Mouse (Mus musculus): ENCODE measurements at regions not wholly inside any gene's neighbourhood (a gene's known extent, or its start where the extent isn't known, plus 50 kb on each side); places are given as distances from the start of the nearest gene placed in this dataset.

DNA sequence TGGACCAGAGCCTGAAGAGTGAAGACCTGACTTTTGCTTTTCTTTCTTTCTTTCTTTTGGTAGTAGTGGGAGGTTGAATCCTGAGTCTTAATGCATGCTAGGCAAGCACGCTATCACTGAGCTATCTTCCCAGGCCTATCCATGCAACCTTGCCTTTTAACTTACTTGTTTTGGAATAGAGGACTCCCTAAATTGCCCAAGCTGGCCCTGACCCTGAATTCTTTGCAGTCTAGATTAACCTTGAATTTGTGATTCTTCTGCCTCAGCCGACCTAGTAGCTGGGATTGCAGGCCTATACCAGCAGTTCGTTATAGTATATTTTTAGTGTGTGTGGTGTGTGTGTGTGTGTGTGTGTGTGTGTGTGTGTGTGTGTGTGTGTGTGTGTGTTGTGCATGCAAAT is 183.1 kb downstream of the Gm12728 start:
- no peak for DNase-seq

DNA sequence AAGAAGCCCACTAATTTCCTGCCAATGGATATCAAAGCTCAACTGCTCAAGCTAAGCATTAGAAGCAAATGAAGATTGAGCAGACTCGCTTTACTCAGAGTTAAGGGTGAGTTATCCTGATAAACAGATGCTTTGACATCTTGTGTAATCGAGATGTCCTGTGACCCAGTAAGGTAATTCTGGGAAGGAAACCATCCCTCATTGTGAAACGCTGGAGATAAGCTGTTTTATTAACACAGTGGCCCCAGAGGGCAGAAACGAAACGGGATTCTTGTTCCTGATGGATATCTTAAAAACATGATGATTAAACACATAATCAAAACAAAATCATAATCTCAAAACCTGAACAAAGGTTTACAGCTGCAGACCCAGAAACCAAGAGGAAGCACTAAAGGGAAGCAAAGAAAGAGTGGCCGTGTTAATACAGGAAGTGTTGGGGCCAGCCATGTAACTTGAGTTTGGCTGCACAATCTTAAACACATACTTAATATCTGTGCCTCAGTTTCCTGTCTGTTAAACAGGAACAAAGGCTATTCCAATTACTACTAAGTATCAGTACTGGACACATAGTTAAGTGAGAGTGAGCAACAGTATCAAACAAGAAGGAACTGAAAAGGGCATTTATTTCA is 184.2 kb downstream of the Gm12728 start:
- DNase-seq, result no peak

DNA sequence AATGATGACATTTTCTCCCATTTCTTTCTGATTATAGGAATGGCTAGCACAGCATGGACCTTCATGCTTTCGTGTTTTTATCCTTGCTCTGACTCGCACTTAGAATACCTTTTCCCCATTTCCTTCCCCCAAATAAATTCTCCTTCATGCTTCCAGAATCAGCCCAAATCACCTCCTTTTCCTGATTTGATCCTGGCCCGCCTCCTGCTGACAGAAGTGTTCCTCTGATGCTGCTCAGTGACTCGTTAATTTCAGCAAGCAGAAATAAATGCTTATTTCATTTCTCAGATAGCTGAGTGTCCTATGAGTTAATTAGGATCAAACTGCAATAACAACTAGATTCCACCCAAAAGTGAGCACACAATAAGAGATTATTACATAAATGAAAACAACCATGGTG is 185.3 kb downstream of the Gm12728 start:
- no peak for DNase-seq

DNA sequence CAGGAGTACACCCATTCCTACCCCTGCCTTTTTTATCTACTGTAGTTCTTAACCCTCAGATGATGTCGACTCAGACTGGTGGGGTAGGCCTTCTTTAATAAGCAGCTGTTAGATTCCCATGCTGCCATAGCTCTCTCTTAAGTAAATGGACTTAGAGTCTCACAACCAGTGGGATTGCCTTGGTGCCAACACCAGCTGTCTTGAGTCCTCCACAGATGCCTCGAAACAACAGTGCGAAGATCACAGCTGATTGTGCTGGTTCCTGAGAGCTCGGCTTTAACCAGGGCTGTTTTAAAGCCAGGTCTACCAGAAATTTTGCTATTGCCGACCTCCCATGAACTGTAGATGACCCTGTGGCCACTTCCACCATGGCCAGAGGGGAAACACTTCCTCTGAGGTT is 189.4 kb downstream of the Gm12728 start:
- no peak for DNase-seq

DNA sequence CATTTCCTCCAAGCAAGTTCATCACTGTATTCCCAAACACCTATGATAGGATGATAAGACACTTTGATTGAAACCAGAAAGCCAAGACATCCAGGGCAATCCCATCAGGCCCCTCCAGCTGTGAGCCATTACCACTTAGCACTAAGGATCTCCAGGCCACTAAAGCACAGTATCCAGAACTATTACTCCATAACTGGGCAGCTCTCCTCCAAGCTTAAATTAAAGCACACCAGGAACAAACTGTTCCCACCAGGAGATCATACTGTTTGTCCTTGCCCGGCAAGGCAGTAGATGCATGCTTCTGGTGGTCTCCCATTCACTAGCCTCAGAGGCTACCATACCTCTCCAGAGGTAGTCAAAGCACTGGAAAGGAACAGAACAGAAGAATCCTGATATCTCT is 193.3 kb downstream of the Gm12728 start:
- DNase-seq, result no peak

DNA sequence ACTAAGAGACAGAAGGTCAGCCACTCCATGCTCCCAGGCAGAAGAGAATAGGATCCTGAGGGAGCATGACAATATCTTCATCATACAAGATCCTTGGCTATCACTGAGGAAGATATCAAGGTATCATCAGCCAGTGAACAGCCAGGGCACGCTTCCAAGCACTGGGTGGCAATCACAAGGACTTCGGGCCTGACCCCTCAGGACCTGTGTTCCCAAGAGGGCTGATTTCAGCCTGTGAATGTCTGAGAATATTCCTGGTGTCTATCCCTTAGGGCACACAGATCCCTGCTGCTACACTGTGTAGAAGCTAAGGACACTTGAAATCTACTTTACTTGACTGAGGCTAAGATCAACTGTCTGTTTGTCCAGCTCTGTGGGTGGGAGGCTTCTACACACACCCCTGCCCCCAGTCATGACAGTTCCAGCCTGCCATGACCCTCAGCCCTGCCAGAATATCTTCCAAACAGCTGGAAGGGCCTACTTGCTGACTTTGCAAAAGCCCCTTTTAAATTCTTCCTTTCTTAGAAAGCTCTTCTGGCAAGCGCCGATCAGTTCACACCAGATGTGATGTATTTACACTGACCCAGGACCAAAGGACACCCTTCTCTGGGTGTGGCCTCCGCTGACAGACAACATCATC is 198.4 kb downstream of the Gm12728 start:
- no peak for DNase-seq

DNA sequence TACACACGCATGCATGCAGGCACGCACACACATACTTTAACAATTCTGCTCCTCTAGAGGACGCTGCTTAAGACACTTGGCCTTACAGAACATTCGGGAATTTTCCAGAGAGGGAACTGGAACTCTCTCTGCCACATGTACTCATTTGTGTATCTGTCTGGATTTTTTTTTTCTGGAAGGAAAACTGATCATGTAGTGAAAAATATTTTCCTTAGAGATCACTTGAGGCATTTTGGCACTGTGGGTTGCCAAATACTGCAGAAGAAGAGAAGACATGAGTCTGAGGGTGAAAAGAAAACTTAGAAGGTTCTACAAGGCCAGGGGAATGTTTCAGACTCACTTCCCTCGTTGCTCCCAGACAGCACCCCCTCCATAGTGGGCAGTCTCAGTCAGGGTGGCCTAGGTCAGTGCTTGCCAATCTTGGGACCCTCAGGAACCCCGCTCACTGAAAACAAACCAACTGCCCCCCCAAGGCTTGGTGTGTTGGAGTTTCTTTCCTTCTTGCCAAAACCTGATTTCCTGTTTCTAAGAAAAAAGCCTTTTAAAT is 203.0 kb downstream of the Gm12728 start:
- no peak for DNase-seq

DNA sequence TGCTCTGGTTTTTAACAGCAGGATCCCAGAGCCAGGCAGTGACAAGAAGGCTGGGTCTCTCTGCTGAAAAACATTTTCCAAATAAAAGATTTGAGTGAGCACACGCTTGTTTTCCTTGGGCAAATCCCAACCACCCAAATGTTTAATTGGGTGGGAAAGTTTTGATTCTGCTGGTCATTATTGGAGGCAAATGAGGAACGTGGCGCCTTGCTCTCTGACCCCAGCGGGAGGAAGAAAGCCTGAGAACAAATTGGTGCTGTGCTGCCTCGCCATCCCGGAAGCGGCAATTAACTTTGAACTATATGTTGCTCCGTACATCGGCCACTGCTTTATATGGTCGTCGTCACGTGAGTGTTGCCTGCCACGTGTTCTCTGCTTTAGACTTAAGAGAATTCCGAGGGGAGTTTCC is 204.7 kb downstream of the Gm12728 start:
- no peak for DNase-seq

DNA sequence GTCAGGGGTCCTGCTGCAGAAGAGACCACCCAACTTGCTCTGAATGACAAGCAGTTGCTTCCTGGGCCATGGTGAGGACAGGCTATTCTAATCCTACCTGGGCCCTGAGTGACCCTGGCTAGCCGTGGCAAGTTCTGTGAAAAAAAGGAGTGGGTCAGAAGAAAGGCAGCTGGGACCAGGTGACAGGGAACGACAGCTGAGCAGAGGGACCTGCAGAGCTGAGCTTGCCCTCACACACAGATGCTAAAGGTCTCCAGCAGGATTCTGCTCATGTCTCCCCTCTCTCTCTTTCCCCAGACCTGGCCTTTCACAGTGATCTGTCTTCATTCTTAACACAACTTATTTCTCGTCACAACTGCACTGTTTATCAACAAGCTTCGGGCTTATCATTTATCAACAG is 206.4 kb downstream of the Gm12728 start:
- no peak for DNase-seq

DNA sequence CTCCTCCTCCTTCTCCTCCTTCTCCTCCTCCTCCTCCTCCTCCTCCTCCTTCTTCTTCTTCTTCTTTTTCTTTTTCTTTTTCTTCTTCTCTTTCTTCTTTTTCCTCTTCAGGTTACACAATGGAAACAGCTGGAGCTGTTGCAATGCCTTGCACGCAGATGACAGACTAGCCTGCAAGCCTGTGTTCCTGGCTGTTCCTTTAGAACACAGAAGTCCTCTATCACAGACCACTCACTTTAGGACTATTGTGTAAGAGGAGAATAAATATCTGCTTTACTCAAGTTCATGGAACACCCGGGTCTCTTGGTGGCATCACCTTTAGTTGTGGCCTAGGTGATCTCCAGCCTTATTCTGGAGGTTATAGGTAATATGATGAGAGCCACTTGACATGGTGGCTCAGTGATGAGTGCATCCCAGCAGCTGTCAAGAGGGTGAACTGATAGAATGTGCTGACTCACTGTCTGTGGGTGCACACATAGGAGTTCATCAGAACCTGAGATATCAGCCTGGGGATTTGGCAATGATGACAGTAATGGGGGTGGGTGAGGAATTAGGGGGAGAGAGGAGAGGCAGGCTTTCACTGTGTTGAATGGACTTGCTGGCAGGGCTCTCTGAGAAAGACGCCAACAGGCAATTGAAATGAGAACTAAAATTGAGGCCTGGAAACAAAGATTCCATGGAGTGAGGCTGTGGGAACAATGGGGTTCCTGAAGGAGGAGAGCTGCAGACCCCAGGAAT is 207.4 kb downstream of the Gm12728 start:
- DNase-seq, result peak; percentile 17

DNA sequence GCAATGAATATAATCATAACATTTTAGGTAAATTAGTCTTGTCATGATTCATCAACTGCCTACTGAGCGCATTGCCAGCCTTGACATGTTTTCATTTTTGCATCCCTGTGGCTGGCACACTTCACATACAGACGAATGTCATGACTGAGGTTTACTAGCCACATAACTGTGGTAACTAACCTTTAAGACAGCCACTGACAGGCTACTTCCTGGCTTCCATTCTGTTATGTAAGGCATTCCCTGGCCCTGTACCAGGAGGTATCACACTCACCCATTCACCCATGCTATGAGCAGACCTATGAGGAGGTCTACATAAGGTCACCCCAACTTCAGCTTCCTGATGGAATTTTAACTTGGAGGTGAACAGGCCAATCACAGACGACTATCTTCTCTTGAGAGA is 212.8 kb downstream of the Gm12728 start:
- DNase-seq, result no peak

DNA sequence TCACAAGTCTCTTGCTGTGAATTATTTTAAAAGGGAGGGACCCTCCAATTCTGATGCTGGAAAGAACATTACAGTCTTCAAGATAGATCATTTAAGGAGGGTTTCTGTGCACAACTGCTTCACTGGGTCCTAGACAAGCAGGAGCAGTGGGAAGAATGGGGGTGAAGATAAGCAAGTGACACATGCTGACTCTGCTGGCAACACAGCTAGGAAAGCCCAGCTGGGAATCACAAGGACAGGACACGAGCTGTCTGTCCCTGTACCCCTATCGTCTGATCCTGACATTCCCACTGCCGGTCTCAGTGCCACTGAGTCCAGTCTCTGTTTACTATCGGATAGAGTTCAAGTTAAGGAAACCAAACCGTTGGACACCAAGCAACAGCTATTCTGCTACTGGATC is 216.3 kb downstream of the Gm12728 start:
- DNase-seq, result no peak

DNA sequence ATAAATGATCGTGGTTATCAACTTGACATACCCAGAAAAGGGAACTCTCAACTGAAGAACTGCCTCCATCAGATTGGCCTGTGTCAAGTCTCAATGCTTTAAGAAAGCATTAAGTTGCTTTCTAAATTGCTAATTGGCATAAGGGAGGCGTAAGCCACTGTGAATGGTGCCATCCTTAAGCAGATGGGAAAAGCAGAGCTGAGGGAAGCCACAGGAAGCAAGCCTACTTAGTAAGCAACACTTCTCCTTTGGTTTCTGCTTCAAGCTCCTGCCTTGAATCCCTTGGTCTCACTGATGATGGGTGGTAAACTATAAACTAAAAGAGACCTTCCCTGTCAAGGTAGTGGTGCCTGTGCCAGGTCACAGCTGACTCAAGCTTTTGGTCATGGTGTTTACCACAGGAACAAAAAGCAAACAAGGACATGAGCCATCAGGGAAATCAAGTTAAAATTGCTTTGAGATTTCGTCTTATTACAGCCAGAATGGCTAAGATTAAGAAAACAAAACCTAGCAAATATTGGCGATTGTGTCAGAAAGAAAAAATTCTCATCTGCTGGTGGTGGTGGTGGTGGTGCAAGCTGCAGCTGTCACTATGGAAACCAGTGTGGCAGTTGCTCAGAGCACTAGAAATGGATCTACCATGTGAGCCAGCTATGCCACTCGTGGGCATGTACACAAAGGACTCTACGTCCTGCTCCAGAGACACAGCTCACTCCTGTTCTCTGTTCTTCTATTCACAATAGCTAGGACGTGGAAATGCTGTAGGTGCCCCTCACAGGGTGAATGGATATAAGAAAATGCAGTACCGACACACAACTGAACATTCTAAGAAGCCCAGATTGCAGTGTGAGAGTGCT is 217.9 kb downstream of the Gm12728 start:
- DNase-seq, result peak; percentile 21

DNA sequence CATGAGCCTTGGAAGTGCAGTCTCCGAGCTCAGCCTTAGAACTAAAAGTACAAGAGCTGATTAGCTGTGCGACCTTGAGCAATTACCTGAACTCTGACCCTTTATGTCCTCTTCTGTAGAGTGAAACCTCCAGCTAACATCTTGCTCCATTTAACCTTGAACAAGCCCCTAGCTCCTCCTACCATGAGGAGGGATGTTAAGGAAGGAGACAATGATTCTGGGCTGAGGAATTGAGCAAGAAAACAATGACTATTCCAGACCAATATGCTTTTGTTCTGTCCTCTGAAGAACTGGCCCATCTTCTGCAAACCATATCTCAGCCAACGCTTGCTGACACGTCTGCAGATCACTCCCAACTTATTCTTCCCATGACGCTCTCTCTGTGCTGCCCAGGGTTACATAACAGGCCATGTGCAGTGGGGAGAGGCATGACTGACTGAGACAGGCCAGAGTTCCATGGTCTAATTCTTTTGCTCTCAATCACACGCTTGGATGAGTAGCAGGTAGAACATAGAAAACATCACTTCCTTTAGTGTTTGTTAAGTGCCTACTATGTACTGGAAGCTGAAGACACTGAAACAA is 227.5 kb downstream of the Gm12728 start:
- DNase-seq, result no peak

DNA sequence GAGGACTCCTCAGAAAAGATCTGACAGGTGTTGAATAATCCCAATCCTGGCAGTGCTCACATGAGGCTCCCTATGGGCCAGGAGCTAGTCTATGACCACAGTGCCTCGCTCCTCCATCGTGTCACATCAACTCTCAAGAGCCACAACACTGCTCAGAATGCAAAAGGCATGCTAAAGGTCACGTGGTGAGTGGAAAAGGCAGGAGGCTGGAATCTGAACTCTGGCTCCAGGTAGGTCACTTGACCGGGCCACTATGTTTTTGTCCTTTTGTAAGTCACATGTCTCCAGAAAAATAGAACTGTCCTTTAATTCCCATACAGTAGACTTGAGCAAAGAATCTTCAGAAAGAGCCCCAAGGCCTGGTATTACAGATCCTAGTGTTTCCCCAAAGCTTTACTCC is 229.3 kb downstream of the Gm12728 start:
- DNase-seq, result no peak

DNA sequence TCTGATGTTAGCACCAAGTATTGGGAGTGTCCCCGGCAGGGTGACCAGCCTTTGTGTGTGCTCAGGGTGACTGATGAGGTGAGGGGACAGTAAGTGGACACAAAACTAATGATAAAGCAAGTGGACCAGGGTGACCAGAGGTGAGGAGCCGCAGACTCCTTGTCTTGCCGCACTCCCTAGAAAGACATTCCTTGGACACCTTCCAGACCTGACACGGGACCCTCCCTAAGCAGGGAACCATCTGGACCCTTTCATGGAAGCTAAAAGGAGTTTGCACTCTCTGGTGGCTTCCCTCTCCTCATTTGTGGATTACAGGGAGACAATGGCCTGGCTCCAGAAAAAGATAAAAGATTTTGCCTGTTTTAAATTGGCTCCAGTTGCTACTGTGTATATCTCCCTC is 230.7 kb downstream of the Gm12728 start:
- no peak for DNase-seq

DNA sequence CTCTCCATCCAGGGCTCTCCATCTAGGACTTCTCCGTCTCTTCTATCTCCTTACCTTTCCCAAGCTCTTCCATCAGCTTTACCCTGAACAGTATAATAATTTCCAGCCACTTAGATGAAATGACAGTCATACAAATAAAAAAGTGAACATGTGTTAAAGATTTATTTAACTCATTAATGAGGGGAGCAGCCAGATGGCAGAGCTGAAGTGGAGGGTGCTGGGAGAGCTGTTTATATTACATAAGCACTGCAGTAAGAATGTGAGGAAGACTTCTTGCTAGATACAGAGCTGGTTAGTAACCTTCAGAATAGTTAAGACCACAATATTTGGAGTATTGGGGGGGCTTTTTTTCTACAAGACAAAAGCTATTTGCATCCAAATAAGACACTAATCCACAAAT is 234.9 kb downstream of the Gm12728 start:
- DNase-seq, result no peak

DNA sequence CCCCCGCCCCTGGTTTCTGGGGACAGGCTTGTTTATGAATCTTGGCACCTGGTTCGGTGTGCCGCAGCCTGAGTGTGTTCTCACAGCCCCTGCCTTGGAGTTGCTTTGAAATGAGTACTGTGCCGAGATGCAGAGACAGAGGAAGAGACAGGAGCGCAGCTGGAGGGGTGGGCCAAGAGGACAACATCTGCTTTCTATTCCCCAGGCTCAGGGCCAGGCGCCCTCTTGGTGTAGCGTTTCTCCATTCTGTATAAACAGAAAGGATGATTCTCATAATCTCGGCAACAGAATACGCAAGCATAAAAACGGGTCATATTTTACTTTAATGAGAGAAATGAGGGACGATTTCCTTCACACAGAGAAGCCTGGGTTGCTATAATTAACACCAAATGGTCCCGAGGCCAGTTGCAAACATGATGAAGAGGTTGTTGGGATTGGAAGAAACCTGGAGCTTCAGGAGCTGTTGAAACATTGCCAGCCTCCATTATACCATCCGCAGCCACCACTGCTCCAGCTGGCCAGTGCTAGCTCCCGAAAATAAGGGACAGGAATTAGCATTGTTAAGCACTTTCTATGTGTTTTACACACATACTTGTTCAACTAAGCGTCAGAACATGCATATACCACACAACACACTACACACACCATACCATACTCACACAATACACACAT is 236.4 kb downstream of the Gm12728 start:
- DNase-seq, result peak; percentile 12

DNA sequence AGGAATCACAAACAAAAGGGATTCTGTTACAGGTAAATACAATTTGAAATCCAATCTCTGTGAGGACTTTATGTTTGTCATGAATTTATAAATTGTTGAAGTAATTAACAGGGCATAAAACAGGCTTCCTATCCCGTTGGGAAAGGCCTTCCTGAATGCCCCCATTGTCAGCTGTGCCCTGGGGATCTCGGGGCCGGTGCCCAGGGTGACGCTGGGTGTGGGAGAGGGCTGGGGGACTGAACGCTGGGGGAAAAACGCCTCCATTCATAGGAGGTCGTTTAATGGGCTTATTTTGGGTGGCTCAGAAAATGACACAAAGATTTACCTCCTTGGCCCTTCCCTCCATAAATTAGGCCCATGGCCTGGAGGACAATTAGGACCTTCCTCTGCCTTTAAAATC is 250.7 kb downstream of the Gm12728 start:
- no peak for DNase-seq

DNA sequence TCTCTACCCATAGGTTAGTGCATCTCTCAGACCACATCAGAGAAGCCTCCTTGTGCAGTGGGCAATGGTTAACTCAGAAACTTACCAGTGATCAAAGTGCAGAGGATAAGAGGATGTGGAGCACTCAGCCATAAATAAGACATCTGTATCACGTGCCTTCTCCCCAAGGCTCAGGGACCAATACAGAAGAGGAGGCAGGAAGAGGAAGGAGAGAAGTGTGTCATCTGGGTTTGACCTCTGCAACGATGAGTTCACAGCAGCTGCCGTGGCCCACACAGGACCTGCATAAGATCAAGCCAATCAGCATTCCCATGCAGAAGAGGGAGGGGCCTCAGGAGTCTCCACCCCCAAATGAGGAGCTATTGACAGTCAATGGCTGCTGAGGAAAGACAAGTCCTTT is 252.8 kb downstream of the Gm12728 start:
- no peak for DNase-seq

DNA sequence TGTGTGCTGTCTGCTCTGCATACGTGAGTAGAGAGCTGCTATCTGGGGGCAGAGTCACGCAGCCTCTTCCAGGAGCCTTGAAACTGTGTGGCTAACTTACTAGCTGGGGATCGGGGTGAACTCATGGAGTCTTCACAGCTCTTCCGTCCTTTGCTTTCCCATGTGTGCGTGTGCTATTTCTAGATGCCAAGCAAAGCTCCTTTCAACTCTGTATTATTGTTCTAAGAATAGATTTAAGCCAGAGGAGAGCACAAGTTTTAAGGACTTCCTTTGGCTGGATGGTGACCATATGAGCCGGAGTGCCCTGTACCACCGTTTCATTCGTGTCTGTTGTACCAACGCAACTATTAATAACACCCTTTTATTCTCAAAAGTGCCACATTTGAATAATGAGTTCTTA is 254.0 kb downstream of the Gm12728 start:
- DNase-seq, result no peak

DNA sequence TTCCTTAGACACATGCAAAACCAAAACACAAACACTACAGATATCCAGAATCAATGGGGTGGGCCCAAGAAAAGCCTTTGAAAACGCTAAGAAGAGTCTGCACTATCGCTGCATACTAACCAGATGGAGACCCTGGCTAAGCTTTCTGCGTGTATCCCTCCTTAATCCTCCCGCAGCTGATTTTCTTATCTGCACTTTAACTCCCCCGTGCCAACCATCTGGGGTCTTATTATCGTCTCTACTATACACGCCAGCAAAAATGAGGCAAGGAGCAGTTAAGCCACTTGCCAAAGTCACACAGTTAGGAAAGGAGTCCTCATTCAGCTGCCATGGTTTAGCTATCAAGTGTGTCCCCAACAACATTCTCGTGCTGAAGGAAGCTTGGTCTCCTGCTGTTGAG is 258.4 kb downstream of the Gm12728 start:
- DNase-seq, result no peak

All from right cerebral cortex, adult 18-20 months (tissue).